Mouse (Mus musculus) urinary bladder, postnatal 10 days (tissue): ENCODE results near the gene Il18rap.

Experiments
- DNase-seq: peaks from one replicate; pipeline ENCODE4 v3.0.0; 2022; ENCODE audit warnings: low spot score

The Il18rap gene

DNA sequence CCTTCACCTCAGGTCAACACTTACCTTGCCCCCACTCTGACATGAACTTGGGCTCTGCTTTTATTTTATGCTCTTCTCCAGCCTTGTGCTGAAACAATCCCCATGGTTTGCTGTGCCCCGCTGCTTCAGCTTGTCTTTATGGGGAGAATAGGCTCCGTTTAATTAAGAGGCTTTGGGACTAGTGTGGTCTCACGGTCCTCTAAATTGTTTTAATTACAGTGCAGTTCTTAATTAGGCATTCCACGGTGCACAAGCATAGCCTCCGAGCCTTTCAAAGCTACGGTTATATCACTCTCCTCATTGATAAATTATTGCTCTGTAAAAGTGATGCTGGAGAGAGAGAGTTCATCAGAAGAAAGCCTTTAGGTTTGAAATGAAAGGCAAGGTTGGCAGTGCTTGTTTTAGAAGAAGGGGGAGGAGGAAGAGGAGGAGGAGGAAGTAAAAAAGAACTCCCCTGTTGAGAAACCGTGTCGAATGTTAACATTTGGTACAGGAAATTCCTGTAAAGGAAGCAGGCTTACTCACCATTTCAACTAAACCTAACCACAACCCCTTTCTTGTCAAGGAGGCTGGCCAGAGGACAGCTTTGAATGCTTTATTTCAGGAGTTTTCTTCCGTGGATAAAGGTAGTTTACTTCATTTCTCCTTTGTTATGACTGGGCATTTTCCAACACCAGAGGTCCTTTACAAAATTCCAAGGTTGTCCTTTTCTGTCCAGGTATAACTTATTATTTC lies at the start of gene Il18rap:
Gene Il18rap (plus strand): TSS at position 512 of the 735 bp plus-strand sequence.
- DNase-seq, result no peak

DNA sequence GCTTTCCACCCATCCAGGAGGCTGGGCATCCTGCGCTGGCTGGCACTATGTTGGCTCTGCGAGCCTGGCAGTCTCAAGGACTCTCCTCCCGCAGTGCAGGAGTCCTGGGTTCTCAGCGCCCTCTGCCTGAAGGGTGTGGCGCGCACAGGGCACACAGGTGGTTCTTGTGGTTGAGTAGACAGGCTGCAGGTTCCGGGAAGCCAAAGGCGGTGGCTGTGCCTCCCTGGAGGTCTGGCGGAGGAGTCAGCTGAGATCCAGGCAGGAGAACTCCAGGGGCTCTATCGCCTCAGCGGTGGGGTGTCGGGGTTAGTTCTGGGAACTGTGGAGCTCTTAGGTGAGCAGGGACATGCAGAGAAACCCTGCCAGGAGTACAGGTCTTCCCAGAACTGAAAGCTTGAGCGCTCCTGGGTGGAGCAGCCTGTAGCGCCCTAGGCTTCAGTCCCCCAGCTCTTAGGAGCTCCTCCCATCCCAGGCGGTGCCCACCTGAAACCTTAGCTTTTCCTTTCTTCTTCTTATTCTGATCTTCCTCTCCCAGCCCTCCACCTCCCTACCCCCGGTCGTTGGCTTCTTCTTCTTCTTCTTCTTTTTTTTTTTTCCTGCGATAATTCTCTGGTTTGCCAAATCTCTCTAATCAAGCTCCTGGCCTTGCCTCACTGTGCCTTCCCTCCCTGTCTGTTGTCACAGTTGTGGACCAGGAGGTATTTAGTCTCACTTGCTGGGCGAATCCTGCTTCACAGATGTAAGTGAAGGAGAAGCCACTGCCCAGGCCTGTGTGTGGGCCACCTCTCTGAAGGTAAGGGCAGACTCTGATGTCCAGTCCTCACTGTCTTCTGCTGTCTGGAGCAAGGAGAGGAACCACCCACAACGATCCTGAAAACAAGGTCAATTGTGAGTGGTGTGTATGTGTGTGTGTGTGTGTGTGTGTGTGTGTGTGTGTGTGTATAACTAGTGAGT lies 49.4 kb upstream of the Il18rap start, which contains the start of gene Il18r1:
Gene Il18r1 (plus strand): TSS at position 76 of the 954 bp plus-strand sequence.
- DNase-seq, result no peak

DNA sequence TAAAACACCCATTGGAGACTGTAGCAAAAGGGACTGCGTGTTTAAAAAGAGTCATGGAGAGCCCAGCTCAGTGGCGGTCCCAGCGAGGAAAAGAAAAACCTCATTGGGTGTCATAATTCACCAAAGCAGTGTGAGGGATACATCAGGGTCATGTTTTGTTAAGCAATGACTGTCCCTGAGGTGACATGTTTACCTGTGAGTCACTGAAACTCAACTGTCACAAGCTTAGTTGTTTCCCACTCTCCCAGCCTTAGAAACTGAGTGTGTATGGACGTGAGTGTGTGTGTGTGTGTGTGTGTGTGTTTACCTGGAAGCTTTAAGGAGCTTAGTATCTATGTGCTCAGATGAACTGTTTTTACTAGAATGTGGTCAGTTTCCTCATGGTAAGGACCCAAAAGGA lies 47.9 kb upstream of the Il18rap start:
- DNase-seq, result no peak

DNA sequence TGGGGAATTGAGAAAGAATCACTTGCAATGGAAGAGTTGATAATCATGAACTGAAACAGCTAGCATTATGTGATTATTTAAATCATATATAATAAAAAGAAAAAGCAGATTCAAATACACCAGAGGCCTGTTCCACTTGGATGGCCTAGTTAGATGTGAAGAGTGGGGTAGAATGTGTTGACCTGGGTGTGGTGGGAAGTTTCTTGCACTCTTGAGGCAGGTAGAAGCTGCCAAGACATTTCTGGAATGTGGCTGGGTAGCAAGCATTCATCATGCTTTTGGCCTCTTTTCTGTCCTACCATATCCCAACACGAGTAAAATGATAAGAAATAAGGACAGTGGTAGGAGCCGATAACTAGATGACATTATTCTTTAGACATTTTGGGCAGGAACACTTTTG lies 46.4 kb upstream of the Il18rap start:
- no peak for DNase-seq

DNA sequence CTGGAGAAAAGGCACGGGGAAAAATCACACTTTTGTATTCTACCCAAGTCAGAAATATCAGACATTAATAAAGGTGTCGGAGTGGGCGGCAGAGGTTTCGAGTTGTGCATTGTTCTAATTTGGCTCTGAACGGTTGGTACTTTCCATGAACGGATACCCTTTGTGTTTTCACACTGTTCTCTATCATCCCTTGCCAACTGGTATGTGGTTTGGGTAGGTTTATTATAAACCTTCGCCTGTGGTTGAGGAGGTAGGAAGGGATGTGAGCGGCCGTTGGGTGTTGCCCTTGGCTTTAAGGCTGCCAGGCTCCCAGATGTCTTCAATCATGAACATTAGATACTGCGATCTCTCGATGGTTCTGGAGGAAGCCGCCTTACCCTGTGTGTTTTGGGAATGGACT lies 45.3 kb upstream of the Il18rap start:
- DNase-seq, result no peak

DNA sequence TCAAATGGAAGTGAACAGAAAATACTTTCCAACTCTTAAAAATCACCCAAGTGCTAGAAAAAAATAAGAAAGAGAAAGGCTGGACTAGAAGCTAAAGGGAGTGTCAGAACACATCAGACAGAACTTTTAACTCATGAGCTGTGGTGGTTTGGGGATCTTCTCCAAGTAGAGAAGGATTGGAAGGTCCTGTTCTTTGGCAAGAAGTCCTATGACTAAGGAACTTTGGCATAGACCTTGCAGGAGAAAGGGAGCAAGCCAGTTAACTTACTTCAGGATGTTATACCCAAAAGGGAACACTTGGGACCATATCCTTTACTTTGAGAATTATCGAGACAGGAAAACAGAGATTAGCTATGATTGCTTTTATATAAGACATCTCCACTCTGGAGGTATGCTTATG lies 42.8 kb upstream of the Il18rap start:
- DNase-seq, result no peak

DNA sequence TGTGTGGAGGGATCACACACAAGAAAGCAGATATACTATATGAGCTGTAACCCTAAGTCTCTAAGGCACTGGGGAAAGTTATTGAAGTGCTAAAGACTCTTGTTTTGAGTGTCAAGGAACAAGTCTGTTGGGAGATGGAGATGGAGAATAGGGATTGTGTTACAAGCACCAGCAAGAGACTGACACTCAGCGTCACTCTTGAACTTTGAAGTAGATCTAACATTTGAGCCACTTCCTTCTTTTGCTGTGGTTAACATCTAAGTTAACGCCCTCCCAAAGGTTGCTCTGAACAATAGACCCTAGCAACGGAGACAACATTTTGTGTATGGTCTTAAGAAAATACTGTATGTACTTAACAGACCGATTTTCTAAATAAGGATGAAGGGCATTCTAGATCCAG lies 41.5 kb upstream of the Il18rap start:
- DNase-seq, result no peak

DNA sequence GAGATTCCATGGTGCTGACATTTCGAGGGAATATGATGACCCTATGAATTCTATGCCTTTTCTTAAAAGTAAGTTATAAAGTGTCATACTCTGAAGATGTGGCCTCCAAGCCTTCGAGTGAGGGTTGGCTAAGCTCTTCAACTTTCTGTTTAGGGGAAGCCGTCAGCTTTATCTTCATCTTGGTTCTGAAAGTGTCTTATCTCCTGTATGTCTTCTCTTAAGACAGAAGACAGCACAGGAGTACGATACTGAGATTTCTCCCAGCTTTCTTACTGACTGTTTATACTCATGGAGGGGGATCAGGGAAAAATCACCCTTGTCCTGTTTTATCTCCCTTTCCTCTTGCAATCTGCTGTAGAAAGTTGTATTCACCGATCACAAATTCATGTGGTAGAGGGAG lies 40.8 kb upstream of the Il18rap start:
- DNase-seq, result no peak

DNA sequence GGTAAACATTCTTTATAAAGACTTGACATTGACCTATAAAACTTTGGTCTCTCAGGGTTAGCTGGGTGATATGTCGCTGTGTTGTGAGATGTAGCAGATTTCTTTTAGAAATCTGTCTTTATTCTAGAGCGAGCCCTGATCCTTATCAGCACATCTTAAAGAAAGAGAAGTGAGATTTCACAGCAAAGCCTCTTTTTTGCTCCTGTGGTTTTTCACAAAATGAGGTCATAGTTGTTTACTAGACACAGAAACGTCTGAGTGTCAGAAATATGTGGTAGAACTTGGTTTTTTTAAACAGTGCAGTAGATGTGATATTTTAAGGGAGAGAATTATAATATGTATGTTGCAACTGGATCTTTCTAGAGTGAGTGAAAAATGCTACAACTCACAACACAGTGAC lies 39.5 kb upstream of the Il18rap start:
- no peak for DNase-seq

DNA sequence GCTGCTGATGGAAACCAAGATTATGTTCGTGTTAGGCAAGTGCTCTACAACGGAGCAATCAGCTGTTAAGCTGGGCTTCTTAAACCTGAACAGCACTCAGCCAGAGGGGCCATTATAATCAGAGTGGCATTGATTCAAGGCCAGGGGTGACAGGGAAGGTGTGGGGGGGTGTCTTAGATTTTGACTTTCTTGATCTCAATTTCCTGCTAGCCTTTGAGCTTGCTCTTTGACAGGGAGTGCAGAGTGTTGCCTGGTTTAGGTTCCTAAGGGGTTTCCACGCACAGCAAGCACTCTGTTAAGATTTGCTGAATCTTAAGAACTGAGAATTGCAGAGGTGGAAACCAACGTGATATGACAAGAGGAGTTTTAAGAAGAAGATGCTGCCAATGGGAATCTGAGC lies 38.4 kb upstream of the Il18rap start:
- DNase-seq, result no peak

DNA sequence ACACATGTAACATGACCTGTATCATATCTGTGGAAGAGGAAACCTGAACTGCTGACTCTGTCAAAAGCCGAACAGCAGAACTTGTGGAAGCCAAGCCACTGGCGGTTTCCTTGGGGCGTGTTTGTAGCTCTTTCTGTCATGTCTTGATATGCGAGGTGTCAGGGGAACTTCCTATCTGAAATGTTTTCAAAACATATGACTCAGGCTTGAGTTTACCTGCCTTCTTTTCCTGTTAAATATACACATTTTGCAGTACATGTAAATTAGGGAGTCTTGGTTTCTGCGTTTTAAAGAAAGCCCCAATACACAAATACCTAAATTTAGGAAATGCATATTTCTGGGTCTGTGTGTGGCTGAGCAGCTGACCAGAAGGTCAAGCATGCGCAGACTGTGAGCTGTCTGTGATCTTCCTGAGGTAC lies 35.6 kb upstream of the Il18rap start:
- DNase-seq, result no peak

DNA sequence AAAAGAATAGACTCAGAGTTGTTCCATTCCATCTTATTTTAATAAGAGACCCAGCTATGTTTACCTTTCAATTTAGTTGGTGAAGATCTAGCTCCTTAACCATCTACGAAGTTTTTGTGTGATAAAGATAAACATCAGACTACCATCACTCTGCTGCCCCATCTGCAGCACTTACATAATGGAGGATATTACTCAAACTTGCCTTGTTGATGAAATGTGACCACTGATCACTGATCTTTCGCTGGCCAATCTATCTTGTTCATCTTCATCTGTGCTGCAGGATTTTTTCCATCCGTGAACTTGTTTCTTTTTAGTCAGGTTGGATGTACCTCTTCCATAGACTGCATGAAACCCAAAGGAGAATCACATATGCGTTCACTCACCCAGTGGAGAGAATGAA lies 20.6 kb upstream of the Il18rap start:
- no peak for DNase-seq

DNA sequence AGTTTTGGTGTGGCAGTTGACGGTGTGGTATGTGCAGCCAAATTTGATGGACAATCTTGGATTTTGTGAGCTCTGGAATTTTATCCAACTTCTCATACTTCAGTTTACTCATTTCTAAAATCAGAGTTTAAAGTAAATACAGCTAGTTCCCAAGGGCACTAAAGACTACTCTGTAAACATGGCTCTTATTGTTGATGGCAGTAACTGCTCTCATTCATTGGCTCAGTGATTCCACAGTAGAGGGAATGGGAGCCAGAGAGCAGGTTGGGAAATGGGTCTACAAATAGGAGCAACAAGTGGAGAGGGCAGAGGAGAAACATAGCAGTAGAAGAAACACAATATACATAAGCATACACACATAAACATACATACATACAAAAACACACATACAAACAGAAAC lies 15.5 kb upstream of the Il18rap start:
- no peak for DNase-seq

DNA sequence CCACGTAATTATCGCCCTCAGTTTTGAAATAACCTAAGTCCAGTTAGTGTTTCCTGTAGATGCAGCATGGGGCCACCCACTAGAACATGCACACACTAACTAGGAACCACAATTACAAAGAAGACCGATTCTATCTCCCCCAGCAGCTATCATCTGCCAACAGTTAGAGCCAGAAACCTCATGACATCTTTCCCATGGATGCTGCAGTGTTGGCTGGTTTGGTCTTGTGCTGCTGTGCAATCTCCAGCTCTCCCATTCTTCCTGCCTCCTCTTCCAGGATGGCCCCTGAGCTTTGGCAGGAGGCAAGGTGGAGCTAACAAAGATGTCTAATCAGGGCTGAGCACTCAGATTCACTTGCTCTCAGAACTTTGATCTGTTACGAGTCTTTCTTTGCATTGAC lies 14.0 kb upstream of the Il18rap start:
- no peak for DNase-seq

DNA sequence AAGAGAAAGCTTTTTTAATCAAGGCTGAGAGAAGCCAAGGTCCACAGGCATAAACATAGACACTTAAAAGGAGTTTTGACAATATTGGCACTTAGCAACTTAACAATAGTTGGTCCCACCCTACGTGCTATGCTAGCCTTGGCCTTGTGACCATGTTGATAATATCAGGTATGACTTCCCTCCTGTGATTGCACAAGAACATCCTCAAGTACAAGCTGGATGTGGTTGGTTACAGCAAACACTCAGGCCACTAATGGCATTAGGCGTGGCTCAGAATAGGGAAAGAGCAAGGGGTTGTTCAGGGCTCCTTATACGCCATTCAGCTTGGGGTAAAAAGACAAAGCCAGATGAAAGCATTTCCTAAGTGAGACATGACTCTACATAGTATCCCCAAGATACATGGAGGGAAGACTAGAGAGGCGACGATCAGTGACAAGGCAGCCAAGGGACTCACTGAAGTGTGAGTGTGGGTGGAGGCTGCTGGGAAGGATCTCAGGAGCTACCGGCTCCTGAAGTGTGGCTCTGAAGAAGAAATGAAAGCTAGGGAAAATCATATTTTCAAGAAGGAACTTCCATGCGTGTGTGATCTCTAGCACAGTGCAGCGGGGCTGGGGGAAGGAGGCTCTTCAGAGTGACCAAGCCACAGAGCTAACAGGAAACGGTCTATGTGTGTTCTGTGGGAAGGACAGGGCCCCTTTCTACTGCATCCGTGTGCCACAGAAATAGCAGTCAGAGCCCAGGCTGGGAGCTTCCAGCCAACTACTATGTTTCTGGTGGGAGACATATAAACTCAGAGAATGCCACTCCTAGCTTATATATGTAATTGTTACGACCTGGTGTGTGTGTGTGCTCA lies 13.4 kb upstream of the Il18rap start:
- no peak for DNase-seq

DNA sequence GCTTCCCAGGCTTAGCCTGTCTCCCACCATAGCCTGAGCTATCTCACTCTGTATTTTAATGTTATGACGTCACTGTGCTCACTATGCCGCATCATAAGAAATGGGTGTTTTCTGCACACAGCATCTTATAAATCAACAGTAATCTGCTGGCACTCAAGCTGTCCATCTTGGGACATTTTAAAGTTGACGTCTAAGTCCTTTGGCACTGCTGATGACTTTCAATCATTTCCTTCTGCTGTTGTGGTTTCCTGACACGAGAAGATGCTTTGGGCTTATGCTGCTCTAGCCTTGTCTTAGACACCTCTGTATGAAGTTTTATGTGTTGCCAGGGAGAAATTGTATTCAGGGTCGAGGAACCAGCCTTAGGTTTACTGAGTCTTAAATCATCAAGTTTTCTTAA lies 10.6 kb upstream of the Il18rap start:
- DNase-seq, result no peak

DNA sequence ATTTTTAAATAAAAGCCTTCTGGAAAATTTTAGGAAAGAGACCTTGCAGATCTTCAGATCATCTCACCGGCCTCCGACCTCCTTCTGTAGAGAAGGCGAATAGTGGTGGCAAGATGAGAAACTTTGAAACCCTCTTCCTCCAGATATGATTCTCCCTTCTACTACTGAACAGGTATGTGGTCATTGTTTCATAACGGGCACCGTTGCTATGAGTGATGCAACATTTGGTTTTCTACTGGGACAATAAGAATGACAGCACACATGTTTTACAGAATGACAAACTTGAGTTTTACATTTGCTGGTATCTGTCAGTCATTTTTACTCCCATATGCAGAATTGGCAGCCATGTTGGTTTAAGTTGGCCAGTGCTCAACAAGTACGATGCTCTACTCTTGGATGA lies 1.2 kb downstream of the Il18rap start:
- DNase-seq, result no peak

DNA sequence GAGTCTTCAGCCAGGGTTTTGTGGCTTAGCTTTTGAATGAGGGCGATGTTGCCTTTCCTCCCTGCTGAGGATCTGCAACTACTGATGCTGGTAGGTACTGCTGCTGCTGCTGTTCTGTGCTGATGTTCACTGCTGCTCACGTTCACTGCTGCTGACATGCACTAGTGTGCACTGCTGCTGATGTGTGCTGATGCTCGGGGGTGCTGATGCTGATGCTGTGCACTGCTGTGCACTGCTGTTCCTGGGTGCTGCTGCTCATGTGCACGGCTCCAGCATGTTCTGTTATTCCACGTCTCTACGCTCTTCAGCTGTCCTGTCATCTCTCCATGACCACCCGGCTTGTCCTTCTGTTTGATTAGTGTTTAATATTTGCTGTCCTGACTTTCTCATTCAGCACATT lies 7.8 kb downstream of the Il18rap start:
- no peak for DNase-seq

DNA sequence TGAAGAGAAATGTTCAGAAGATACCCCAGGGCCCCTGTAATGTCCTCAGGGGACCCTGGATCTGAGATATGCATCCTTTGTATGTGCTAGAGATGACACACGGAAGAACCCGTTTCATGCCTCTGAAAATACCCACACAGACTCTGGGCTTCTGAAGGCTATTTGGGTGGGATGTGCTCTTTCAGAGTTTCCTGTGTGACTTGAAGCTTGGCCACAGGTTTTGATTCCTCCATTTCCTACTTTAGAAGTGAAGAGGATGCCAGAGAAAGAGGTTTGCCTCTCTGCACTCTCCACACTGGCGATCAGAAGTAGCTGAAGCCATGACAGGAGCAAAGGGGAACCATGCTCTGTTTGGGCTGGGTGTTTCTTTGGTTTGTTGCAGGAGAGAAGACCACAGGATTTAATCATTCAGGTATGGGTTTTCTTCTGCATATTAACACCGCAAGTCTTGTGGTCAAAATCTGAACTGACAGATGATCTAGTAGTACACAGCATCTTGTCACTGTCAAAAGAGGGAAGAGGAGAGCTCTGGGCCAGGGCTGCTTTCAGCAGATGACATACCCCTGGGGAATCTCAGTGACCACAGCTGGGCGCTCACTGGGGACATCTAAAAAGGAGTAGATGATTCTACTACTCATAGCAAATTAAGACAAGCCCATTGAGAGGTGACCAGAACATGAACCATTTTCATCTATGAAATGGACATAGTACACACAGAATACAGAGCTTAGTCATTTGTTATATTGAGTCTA lies 9.0 kb downstream of the Il18rap start:
- DNase-seq, result no peak

DNA sequence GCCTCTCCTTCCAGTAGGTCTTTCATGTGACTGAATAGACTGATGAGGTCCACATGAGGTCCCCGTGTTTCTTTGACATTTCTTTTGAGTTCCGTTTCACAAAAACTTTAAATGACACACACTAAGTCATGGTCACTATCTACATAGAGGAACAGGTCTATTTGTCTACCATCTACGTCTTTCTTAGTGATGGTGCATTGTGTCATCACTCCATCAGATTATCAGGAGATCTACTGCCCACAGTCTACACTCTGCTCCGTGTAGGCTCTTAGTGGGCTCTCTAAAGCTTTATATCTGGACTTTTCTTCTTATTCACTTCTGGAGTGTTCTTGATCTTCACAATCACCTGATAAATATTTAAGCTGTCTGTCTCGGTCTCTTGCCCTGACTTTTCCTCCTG lies 14.1 kb downstream of the Il18rap start:
- DNase-seq, result no peak

DNA sequence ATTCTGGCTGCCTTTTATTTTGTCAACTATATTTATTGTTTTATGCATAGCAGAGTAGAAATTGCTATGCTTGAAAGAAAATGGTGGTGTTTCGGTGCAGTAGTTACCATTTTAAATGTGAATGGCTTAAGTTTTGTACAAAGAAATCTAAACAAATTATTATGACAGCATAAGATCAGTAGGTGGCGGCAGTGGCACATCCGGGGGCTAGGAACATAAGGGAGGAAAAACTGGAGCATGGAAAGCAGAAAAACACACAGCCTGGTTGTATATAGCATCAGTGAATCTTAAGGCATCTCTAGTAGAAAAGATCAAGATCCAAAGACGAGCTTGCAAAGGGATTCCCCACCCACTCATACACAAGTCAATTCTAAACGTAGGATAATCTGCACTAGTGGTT lies 22.4 kb downstream of the Il18rap start:
- DNase-seq, result no peak

DNA sequence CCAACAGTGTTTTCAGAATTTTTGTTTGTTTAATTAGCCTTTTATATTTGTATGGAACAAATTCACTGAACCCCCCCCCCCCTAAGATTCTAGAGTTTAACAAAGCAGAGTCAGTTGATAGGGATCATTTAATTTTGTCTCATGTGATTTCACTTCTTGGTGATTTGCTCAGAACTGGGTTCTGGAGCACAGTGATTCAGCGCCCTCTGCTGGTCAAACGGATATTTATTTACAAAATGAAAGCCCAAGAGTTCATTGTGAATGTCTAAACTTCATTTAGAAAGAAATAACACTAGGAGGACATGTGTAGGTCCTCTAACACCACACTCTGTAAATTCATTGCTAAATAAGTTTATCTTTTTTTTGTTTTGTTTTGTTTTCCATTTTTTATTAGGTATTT lies 29.5 kb downstream of the Il18rap start:
- DNase-seq, result no peak
